Mouse (Mus musculus) cerebellum, adult 2 months (tissue): Measurements from ENCODE around the gene Dock10.

ENCODE experiments used
- CTCF ChIP-seq: fragments of 200-500 bp; IDR thresholded peaks from 2 replicates; pipeline ENCODE4 v1.5.1; 2011; ENCODE audit warnings: low read depth, mild to moderate bottlenecking, control low read depth, low read length, moderate library complexity, borderline replicate concordance; ENCODE audit not compliant: insufficient read depth
- POLR2A ChIP-seq: fragments of 200-500 bp; IDR thresholded peaks from 2 replicates; pipeline ENCODE4 v1.6.1; 2011; ENCODE audit warnings: low read length, control low read depth, borderline replicate concordance; ENCODE audit not compliant: insufficient read depth

GRCm38 (mm10) chr1:80710097-80710541, 48.2 kb downstream of the Dock10 start:
- TF ChIP-seq CTCF (no peak), POLR2A (no peak)
